Mouse (Mus musculus) ES-Bruce4 (cell line): ENCODE data around the gene Cap1. TPM values are rescaled to one million over a fixed set of nuclear protein-coding genes. Genes with fewer than 3 reads are reported as not detected.

Source experiments
- H3K27ac ChIP-seq: 2 replicates; pipeline ENCODE4 v1.5.1; 2012; ENCODE audit warnings: low read length, inconsistent platforms; ENCODE audit not compliant: insufficient read depth
- H3K27me3 ChIP-seq: 2 replicates; pipeline ENCODE4 v1.6.1; 2012; ENCODE audit warnings: mild to moderate bottlenecking, low read length, inconsistent platforms; ENCODE audit not compliant: control insufficient read depth, poor library complexity, insufficient read depth, severe bottlenecking
- H3K36me3 ChIP-seq: 2 replicates; pipeline ENCODE4 v1.6.1; 2012; ENCODE audit warnings: inconsistent platforms, mild to moderate bottlenecking, low read length, moderate library complexity; ENCODE audit not compliant: control insufficient read depth, poor library complexity, insufficient read depth, severe bottlenecking
- H3K4me1 ChIP-seq: one replicate; pipeline ENCODE4 v1.8.1; 2011; ENCODE audit warnings: low read length; ENCODE audit not compliant: control insufficient read depth, insufficient read depth
- H3K4me3 ChIP-seq: 2 replicates; pipeline ENCODE4 v1.5.1; 2011; ENCODE audit warnings: low read depth, mild to moderate bottlenecking, low read length
- H3K9ac ChIP-seq: 2 replicates; pipeline ENCODE4 v1.6.1; 2012; ENCODE audit warnings: low read depth, mild to moderate bottlenecking, inconsistent platforms; ENCODE audit not compliant: poor library complexity, severe bottlenecking
- H3K9me3 ChIP-seq: replicated peaks from 2 replicates; pipeline ENCODE4 v1.6.1; 2012; ENCODE audit warnings: mild to moderate bottlenecking, low read length, inconsistent platforms; ENCODE audit not compliant: control insufficient read depth, poor library complexity, insufficient read depth, severe bottlenecking
- CTCF ChIP-seq: IDR thresholded peaks from one replicate; pipeline ENCODE4 v1.8.1; 2011; ENCODE audit warnings: low read depth, low read length
- EP300 ChIP-seq: IDR thresholded peaks from 2 replicates; pipeline ENCODE4 v1.6.1; 2011; ENCODE audit warnings: low read depth, low read length; ENCODE audit not compliant: insufficient read depth
- POLR2A ChIP-seq: IDR thresholded peaks from one replicate; pipeline ENCODE4 v1.8.1; 2011; ENCODE audit warnings: low read length; ENCODE audit not compliant: insufficient read depth
- polyA plus RNA-seq: library from polyadenylated mRNA; stranded (reverse); fragments of >200 nt; gene quantifications from 2 replicates; pipeline ENCODE4 v1.2.4, GENCODE M21; 2011; ENCODE audit warnings: low read depth; ENCODE audit not compliant: missing spikeins, insufficient read depth, insufficient read length

The Cap1 gene
- polyA plus RNA-seq, 1 experiment = 183 TPM

- no peaks in the 10 kb centered on the region for H3K27me3 ChIP-seq
- H3K36me3 ChIP-seq = no peaks in the 10 kb centered on the region
- TF ChIP-seq POLR2A = no peak
- TF ChIP-seq EP300 = no peak
- TF ChIP-seq CTCF = no peak
- H3K9ac ChIP-seq = no peak overlapping the region
- no peaks in the 10 kb centered on the region for H3K9me3 ChIP-seq
- H3K4me3 ChIP-seq = no peak overlapping the region
- no peaks in the 10 kb centered on the region for H3K4me1 ChIP-seq
- H3K27ac ChIP-seq = no peak overlapping the region
Observed at GRCm38 (mm10) chr4:122923392-122924344, 37.8 kb upstream of the Cap1 start.

- Histone ChIP-seq H3K4me3 (no peak overlapping the region), H3K27ac (no peak overlapping the region), H3K9ac (no peak overlapping the region)
Observed at GRCm38 (mm10) chr4:122922841-122923240, 37.0 kb upstream of the Cap1 start.

GRCm38 (mm10) chr4:122915985-122916384, 30.1 kb upstream of the Cap1 start:
- no peaks in the 10 kb centered on the region for H3K36me3 ChIP-seq
- no peak overlapping the region for H3K27ac ChIP-seq
- no peaks in the 10 kb centered on the region; the same call in 1 of the 2 replicates for H3K27me3 ChIP-seq
- H3K9me3 ChIP-seq = no peaks in the 10 kb centered on the region
- no peak overlapping the region for H3K9ac ChIP-seq
- H3K4me1 ChIP-seq = no peaks in the 10 kb centered on the region
- no peak for TF ChIP-seq POLR2A
- no peak for TF ChIP-seq CTCF
- no peak for TF ChIP-seq EP300
- no peak overlapping the region for H3K4me3 ChIP-seq

More at GRCm38 (mm10) chr4:122922841-122923240, 37.0 kb upstream of the Cap1 start:
- H3K4me1 ChIP-seq = no peaks in the 10 kb centered on the region
- no peaks in the 10 kb centered on the region for H3K27me3 ChIP-seq
- H3K9me3 ChIP-seq = no peaks in the 10 kb centered on the region
- TF ChIP-seq EP300 = no peak
- TF ChIP-seq CTCF = no peak
- TF ChIP-seq POLR2A = no peak
- H3K36me3 ChIP-seq = no peaks in the 10 kb centered on the region

GRCm38 (mm10) chr4:122914186-122914585, 28.3 kb upstream of the Cap1 start:
- no peaks in the 10 kb centered on the region for H3K9me3 ChIP-seq
- H3K4me1 ChIP-seq = no peaks in the 10 kb centered on the region
- H3K27ac ChIP-seq = no peak overlapping the region
- no peak overlapping the region for H3K4me3 ChIP-seq
- H3K9ac ChIP-seq = no peak overlapping the region
- no peak for TF ChIP-seq EP300
- H3K36me3 ChIP-seq = no peaks in the 10 kb centered on the region
- H3K27me3 ChIP-seq = no peaks in the 10 kb centered on the region; the same call in 1 of the 2 replicates

DNA sequence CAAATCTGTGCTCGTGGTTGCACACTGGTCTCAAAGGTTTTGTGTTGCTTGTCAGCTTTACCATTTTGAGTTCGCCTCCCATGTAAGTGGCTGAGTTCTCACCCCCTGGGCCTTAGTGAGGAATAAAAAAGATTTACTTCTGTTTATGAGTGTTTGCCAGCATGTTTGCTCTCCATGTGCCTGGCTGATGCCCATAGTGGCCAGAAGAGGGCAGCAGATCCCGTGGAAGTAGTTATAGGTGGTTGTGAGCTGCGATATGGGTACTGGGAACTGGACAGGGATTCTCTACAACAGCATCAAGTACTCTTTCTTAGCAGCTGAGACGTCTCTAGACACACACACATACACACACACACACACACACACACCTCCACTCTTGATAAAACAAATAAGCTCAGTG, 26.8 kb upstream of the Cap1 start:
- no peak overlapping the region for H3K4me3 ChIP-seq
- H3K9me3 ChIP-seq = no peaks in the 10 kb centered on the region
- no peaks in the 10 kb centered on the region; the same call in 1 of the 2 replicates for H3K27me3 ChIP-seq
- H3K9ac ChIP-seq = no peak overlapping the region
- peak; percentile 82 for TF ChIP-seq CTCF
- TF ChIP-seq EP300 = no peak
- H3K27ac ChIP-seq = no peak overlapping the region
- no peaks in the 10 kb centered on the region for H3K36me3 ChIP-seq
- no peaks in the 10 kb centered on the region for H3K4me1 ChIP-seq

GRCm38 (mm10) chr4:122910577-122910976, 24.7 kb upstream of the Cap1 start:
- Histone ChIP-seq H3K27me3 (no peaks in the 10 kb centered on the region), H3K9ac (no peak overlapping the region), H3K4me1 (no peaks in the 10 kb centered on the region), H3K27ac (no peak overlapping the region), H3K4me3 (no peak overlapping the region), H3K9me3 (no peaks in the 10 kb centered on the region), H3K36me3 (no peaks in the 10 kb centered on the region)
- TF ChIP-seq CTCF (peak; percentile 72), POLR2A (no peak)
